Mouse (Mus musculus) ES-E14 (cell line): ENCODE data around the gene Hs2st1. TPM values are rescaled to one million over a fixed set of nuclear protein-coding genes. Genes with fewer than 3 reads are reported as not detected.

Experiments used
- DNase-seq: peaks from one replicate; pipeline ENCODE4 v3.0.0-alpha.2; 2013; ENCODE audit warnings: low read depth, low spot score
- H3K27ac ChIP-seq: 2 replicates; pipeline ENCODE4 v1.5.1; 2012; ENCODE audit warnings: low read depth, mild to moderate bottlenecking, low read length, moderate library complexity, mixed read lengths; ENCODE audit not compliant: poor library complexity, insufficient read depth, severe bottlenecking
- H3K36me3 ChIP-seq: 2 replicates; pipeline ENCODE4 v1.6.1; 2012; ENCODE audit warnings: mild to moderate bottlenecking, low read length, moderate library complexity, mixed read lengths; ENCODE audit not compliant: control insufficient read depth, poor library complexity, insufficient read depth, severe bottlenecking
- H3K4me1 ChIP-seq, 2 experiments: fragments of 150-350 bp in 1 of 2; sonication (generic) in 1 of 2; 2 replicates each; pipeline ENCODE4 v1.6.1; 2012; ENCODE audit warnings: low read length in 2 of 2, mild to moderate bottlenecking in 1 of 2, mixed read lengths in 1 of 2; ENCODE audit not compliant: control insufficient read depth in 2 of 2, insufficient read depth in 2 of 2, poor library complexity in 1 of 2
- H3K4me3 ChIP-seq, 2 experiments: fragments of 150-350 bp in 1 of 2; sonication (generic) in 1 of 2; 2 replicates each; pipeline ENCODE4 v1.5.1; 2012; ENCODE audit warnings: low read length in 2 of 2, low read depth in 1 of 2, mild to moderate bottlenecking in 1 of 2, mixed read lengths in 1 of 2; ENCODE audit not compliant: insufficient read depth in 1 of 2, poor library complexity in 1 of 2, severe bottlenecking in 1 of 2
- H3K9ac ChIP-seq: 2 replicates; pipeline ENCODE4 v1.6.1; 2012; ENCODE audit warnings: low read depth, mild to moderate bottlenecking, low read length, mixed read lengths; ENCODE audit not compliant: poor library complexity, insufficient read depth, severe bottlenecking
- H3K9me3 ChIP-seq: fragments of 150-350 bp; sonication (generic); 2 replicates; pipeline ENCODE4 v1.6.1; 2012; ENCODE audit warnings: low read depth, mild to moderate bottlenecking, low read length; ENCODE audit not compliant: control insufficient read depth, insufficient read depth
- CHD2 ChIP-seq: IDR thresholded peaks from 2 replicates; pipeline ENCODE4 v1.6.1; 2014; ENCODE audit warnings: mild to moderate bottlenecking, low read depth, low read length, inconsistent platforms
- HCFC1 ChIP-seq: IDR thresholded peaks from 2 replicates; pipeline ENCODE4 v1.6.1; 2012; ENCODE audit warnings: low read length, inconsistent platforms, borderline replicate concordance; ENCODE audit not compliant: insufficient read depth
- MAFK ChIP-seq: IDR thresholded peaks from 2 replicates; pipeline ENCODE4 v1.6.1; 2014; ENCODE audit warnings: mild to moderate bottlenecking, low read depth, low read length, inconsistent platforms; ENCODE audit not compliant: insufficient read depth
- ZC3H11A ChIP-seq: IDR thresholded peaks from 2 replicates; pipeline ENCODE4 v1.6.1; 2012; ENCODE audit warnings: low read depth, mild to moderate bottlenecking, inconsistent platforms, low read length, borderline replicate concordance
- ZNF384 ChIP-seq: IDR thresholded peaks from 2 replicates; pipeline ENCODE4 v1.6.1; 2012; ENCODE audit warnings: low read depth, low read length, inconsistent platforms
- in situ Hi-C, 2 experiments: fragments of 600-800 bp; cut with MboI; formaldehyde crosslinking; loops; one replicate each; pipeline ENCODE4 v1.15.1; 2025; ENCODE audit warnings: low sequenced_read_pairs in 2 of 2, inconsistent platforms in 1 of 2; ENCODE audit not compliant: unreplicated experiment in 2 of 2
- total RNA-seq: library from RNA; depleted of rRNA; stranded (reverse); fragments of 300-350 nt; gene quantifications from 2 replicates; pipeline ENCODE4 v1.2.3, GENCODE M21; 2012

Hs2st1 gene
- total RNA-seq, 1 experiment: 29.9 TPM

DNA sequence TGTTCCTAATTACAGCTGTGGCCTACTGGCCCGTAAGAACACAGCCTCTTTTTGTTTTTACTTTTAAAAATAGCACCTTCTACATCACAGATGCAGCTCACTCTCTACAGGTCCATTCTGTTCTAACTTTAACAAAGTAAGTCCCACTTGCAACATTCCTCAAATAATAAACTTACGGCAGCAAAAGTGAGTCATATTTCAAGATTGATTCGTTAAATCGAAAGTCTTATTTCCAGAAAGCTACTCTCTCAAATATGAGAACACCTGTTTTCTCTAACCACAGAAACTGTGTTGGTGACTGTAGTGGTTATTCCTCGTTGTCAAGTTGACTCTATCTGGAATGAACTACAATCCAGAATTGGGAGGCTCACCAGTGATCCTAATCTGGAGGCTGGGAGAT, 94.1 kb downstream of the Hs2st1 start:
- H3K9me3 ChIP-seq: no peaks in the 10 kb centered on the region
- H3K4me3 ChIP-seq: no peak overlapping the region
- H3K36me3 ChIP-seq: peaks cover 2% of the 10 kb centered on the region; the same call in 1 of the 2 replicates
- no peak overlapping the region for H3K27ac ChIP-seq
- in situ Hi-C loops: no loop called here
- H3K4me1 ChIP-seq: peaks cover 0 to 7% of the 10 kb centered on the region in 2 experiments; a peak in 2 of 4 replicates
- no peak overlapping the region for H3K9ac ChIP-seq
- TF ChIP-seq ZNF384: no peak
- no peak for TF ChIP-seq MAFK
- no peak for TF ChIP-seq HCFC1
- no peak for TF ChIP-seq CHD2
- TF ChIP-seq ZC3H11A: no peak
- no peak for DNase-seq

DNA sequence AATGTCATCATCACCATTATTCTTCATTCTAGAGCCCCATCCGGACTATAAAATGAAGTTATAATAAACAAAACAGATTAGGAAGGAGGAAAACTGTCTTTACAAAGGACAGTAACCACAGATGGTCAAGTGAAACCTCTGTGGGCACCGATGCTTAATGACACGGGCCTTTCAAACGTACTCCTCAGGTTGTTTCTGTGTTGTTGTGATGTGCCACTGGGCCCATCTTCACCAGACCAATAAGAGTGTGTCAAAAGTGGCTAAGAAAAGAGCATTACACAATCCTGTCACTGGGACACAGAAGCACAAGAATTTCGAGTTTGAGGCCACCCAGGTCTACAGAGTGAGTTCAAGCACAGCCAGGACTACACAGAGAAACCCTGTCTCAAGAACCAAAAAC, 95.3 kb downstream of the Hs2st1 start:
- TF ChIP-seq ZNF384 (no peak), MAFK (no peak), ZC3H11A (no peak), CHD2 (no peak)
- Histone ChIP-seq H3K9ac (no peak overlapping the region), H3K4me3 (no peak overlapping the region), H3K36me3 (peaks cover 2% of the 10 kb centered on the region; the same call in 1 of the 2 replicates), H3K9me3 (no peaks in the 10 kb centered on the region), H3K4me1 (peaks cover 2 to 8% of the 10 kb centered on the region in 2 experiments; a peak in 2 of 4 replicates), H3K27ac (no peak overlapping the region)
- no peak for DNase-seq
- in situ Hi-C loops: no loop called here

DNA sequence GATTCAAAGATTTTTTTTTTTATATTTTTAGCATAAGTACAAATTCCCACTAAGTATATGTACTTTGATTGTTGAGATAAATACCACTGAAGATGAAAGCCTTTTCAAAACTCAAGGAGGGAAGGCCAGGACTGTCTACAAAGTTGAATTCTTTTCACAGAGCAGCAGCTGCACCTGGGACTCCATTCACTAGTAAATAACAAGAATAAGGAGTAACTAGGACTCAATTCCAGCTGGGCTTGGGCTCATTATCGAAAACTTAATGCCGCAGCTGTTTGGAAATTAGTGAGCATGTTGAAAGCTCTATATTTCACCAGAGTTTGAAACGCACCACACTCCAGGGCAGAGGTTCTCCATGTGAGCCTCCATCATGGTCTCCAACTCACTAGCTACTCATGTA, 98.0 kb downstream of the Hs2st1 start:
- peaks cover 2 to 8% of the 10 kb centered on the region in 2 experiments; a peak in 3 of 4 replicates for H3K4me1 ChIP-seq
- H3K36me3 ChIP-seq: no peaks in the 10 kb centered on the region
- no peak for DNase-seq
- H3K4me3 ChIP-seq: no peak overlapping the region
- H3K9ac ChIP-seq: no peak overlapping the region
- no peak for TF ChIP-seq MAFK
- no peak for TF ChIP-seq ZNF384
- TF ChIP-seq CHD2: no peak
- TF ChIP-seq ZC3H11A: no peak
- TF ChIP-seq HCFC1: no peak
- H3K9me3 ChIP-seq: no peaks in the 10 kb centered on the region
- in situ Hi-C loops: no loop called here
- H3K27ac ChIP-seq: no peak overlapping the region

DNA sequence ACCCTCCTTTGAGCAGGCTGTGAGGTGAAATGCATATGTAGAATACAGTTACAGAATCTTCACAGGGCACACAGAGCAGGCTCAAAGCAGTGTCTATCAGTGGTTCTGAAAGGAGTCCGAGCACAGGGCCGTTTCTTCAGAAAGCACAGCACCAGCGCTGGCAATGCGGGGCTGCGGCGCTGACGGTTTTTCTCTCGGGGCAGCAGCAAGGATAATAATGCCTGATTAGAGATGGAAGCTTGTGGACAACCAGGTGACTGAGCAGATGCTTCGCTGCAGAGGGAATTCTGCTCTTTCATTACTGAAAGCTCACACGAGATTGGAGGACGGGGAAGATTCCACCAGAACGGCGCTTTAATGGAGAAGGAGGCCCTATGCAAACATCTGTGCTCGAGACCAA, 99.1 kb downstream of the Hs2st1 start:
- peaks cover 2 to 8% of the 10 kb centered on the region in 2 experiments; a peak in 3 of 4 replicates for H3K4me1 ChIP-seq
- H3K36me3 ChIP-seq: no peaks in the 10 kb centered on the region
- in situ Hi-C loops: no loop called here
- H3K9ac ChIP-seq: no peak overlapping the region
- H3K9me3 ChIP-seq: no peaks in the 10 kb centered on the region
- no peak overlapping the region for H3K27ac ChIP-seq
- no peak for DNase-seq
- H3K4me3 ChIP-seq: no peak overlapping the region
- TF ChIP-seq CHD2 (no peak), MAFK (no peak), ZC3H11A (no peak), HCFC1 (no peak), ZNF384 (no peak)

DNA sequence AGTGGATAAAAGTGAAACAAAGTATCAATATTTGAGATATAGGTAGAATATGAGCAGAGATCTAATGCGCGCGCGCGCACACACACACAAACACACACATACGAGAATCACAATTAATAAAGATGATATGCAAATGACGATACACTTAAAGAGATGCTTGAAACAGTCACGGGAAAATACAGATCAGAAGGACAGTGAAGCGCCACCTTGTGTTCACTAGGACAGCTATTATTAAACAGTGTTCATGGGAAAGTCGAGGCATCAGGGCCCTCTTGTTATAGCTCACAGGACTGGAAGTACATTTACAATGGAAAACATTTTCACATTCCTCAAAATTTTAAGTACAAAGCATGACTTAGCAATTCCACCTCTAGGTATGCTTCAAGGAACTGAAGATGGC, 102.5 kb downstream of the Hs2st1 start:
- Histone ChIP-seq H3K36me3 (peaks cover 3% of the 10 kb centered on the region), H3K9ac (no peak overlapping the region), H3K4me3 (no peak overlapping the region), H3K4me1 (peaks cover 2 to 8% of the 10 kb centered on the region in 2 experiments; a peak in 3 of 4 replicates), H3K9me3 (no peaks in the 10 kb centered on the region), H3K27ac (no peak overlapping the region)
- no peak for DNase-seq
- no peak for TF ChIP-seq ZNF384
- TF ChIP-seq MAFK: no peak
- TF ChIP-seq HCFC1: no peak
- no peak for TF ChIP-seq CHD2
- TF ChIP-seq ZC3H11A: no peak
- in situ Hi-C loops: no loop called here
